28 mouse cellular contexts compared by ENCODE assay signal in the genomic region with DNA sequence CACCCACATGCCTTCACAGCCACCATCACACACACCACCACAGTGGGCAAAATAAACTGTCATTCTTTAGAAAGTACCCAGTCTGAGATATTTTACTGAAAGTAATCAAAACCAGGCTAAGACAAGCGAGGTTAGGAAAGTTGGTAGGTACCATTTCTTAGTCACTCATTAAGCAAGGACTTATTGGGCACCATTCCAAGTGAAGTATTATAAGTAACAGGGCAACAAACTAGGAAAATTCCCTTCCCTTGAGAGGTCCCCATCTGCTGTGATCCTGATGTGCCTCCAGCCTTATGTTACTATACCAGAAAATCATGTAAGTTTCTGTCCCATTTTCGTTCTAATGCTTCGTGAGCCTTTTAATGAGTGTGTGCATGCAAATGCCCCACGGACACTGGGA.
DNase-seq lines count a peak whose midpoint lies in the region; ATAC-seq and TF ChIP-seq lines count a peak whose summit lies in the region.
"Had no signal": no experiment of that assay in that cellular context is flagged by ENCODE, and none has a peak within 500 bp of the region (broad histone marks: within the 10 kb centered on the region; RNA-seq: fewer than 3 reads in every experiment).

No protein-coding gene starts in this region.

- H3K9me3 ChIP-seq in kidney, postnatal 0 days (replicated peaks; ENCODE audit: low read length) = no peaks in the 10 kb centered on the region
- H3K9me3 ChIP-seq in intestine, postnatal 0 days (ENCODE audit: control insufficient read depth) = no peaks in the 10 kb centered on the region
- H3K9me3 ChIP-seq: embryonic facial prominence, embryonic 10.5 days; embryonic facial prominence, embryonic 13.5 days; forebrain, embryonic 12.5 days; forebrain, embryonic 15.5 days; heart, embryonic 12.5 days; heart, embryonic 15.5 days; hindbrain, embryonic 10.5 days; hindbrain, embryonic 13.5 days had no signal

- no peaks in the 10 kb centered on the region for H3K36me3 ChIP-seq in kidney, postnatal 0 days (ENCODE audit: insufficient read depth, low read length)
- no peaks in the 10 kb centered on the region for H3K36me3 ChIP-seq in intestine, postnatal 0 days (ENCODE audit: control insufficient read depth, insufficient read depth)
- H3K36me3 ChIP-seq: embryonic facial prominence, embryonic 10.5 days; embryonic facial prominence, embryonic 13.5 days; forebrain, embryonic 12.5 days; forebrain, embryonic 15.5 days; heart, embryonic 12.5 days; heart, embryonic 15.5 days; hindbrain, embryonic 10.5 days; hindbrain, embryonic 13.5 days had no signal

- H3K9ac ChIP-seq in kidney, postnatal 0 days (ENCODE audit: low read depth, low read length) = no peak overlapping the region
- no peak overlapping the region for H3K9ac ChIP-seq in intestine, postnatal 0 days (ENCODE audit: low read depth, low read length)
- H3K9ac ChIP-seq: embryonic facial prominence, embryonic 13.5 days; forebrain, embryonic 12.5 days; forebrain, embryonic 15.5 days; heart, embryonic 12.5 days; heart, embryonic 15.5 days; hindbrain, embryonic 13.5 days had no signal

- no peak for ATAC-seq in kidney, postnatal 0 days (replicated peaks; ENCODE audit: low FRiP score, low read depth)
- ATAC-seq in intestine, postnatal 0 days = no peak
- ATAC-seq: activated CD4-positive, CD25-positive, alpha-beta regulatory T cell, adult 4 months; CD4-positive, CD25-positive, alpha-beta regulatory T cell, adult 4 months; forebrain, embryonic 15.5 days had no signal

- no peak overlapping the region for H3K4me3 ChIP-seq in kidney, postnatal 0 days (replicated peaks; ENCODE audit: low read depth, low read length)
- H3K4me3 ChIP-seq in intestine, postnatal 0 days (ENCODE audit: low read depth, low read length) = no peak overlapping the region
- H3K4me3 ChIP-seq: embryonic facial prominence, embryonic 10.5 days; embryonic facial prominence, embryonic 13.5 days; erythroblast, embryonic 14.5 days; forebrain, embryonic 12.5 days; forebrain, embryonic 15.5 days; heart, embryonic 12.5 days; heart, embryonic 15.5 days; hindbrain, embryonic 10.5 days; hindbrain, embryonic 13.5 days had no signal

- 0 out of 2 replicates have a peak overlapping the region, but pooled peaks have one; percentile 15 for H3K27ac ChIP-seq in kidney, postnatal 0 days
- no peak overlapping the region for H3K27ac ChIP-seq in intestine, postnatal 0 days (ENCODE audit: low read depth, low read length)
- H3K27ac ChIP-seq: embryonic facial prominence, embryonic 10.5 days; embryonic facial prominence, embryonic 13.5 days; forebrain, embryonic 12.5 days; forebrain, embryonic 15.5 days; heart, embryonic 15.5 days; hindbrain, embryonic 10.5 days; hindbrain, embryonic 13.5 days had no signal

- WGBS in kidney, postnatal 0 days = 74% methylated on average over 4 of the region's 4 CpGs
- 84% methylated on average over 4 of the region's 4 CpGs for WGBS in intestine, postnatal 0 days

- no peak overlapping the region for H3K4me2 ChIP-seq in kidney, postnatal 0 days (ENCODE audit: low read length)
- H3K4me2 ChIP-seq in intestine, postnatal 0 days (replicated peaks; ENCODE audit: low read depth) = no peak overlapping the region
- H3K4me2 ChIP-seq: embryonic facial prominence, embryonic 13.5 days; forebrain, embryonic 12.5 days; forebrain, embryonic 15.5 days; heart, embryonic 12.5 days; heart, embryonic 15.5 days; hindbrain, embryonic 13.5 days had no signal

- no peaks in the 10 kb centered on the region for H3K27me3 ChIP-seq in kidney, postnatal 0 days (ENCODE audit: insufficient read depth, low read length)
- H3K27me3 ChIP-seq in intestine, postnatal 0 days (replicated peaks; ENCODE audit: control insufficient read depth, insufficient read depth, low read length) = no peaks in the 10 kb centered on the region
- H3K27me3 ChIP-seq: embryonic facial prominence, embryonic 13.5 days; forebrain, embryonic 12.5 days; forebrain, embryonic 15.5 days; heart, embryonic 15.5 days; hindbrain, embryonic 13.5 days had no signal

- TF ChIP-seq CTCF in kidney, postnatal 0 days (IDR thresholded peaks at IDR 0.05; ENCODE audit: low read depth) = no peak
- no peak for TF ChIP-seq CTCF in intestine, postnatal 0 days (IDR thresholded peaks at IDR 0.05; ENCODE audit: low read depth)

- DNase-seq in kidney, adult 9 months = peak; percentile 72
- no peak for DNase-seq in kidney, adult 11 months
- peak; percentile 27 for DNase-seq in kidney, postnatal 0 days (ENCODE audit: low spot score)
- no peak for DNase-seq in kidney, postnatal 4 days
- peak; percentile 33 for DNase-seq in kidney, postnatal 14 days
- DNase-seq: adrenal gland, adult 8-10 months; adrenal gland, postnatal 25 days; cerebellum, adult 11-12 months; cerebellum, adult 8-10 months; cerebellum, postnatal 10 days; cerebellum, postnatal 36 days; embryo, embryonic 11 days; gastrocnemius, postnatal 25 days; heart, adult 18-20 months; heart, postnatal 10 days; heart, postnatal 36 days had no signal

- H3K4me1 ChIP-seq in kidney, postnatal 0 days (replicated peaks; ENCODE audit: insufficient read depth, low read length) = peaks cover 19% of the 10 kb centered on the region
- H3K4me1 ChIP-seq in intestine, postnatal 0 days (replicated peaks; ENCODE audit: control insufficient read depth, insufficient read depth, low read length) = peaks cover 10% of the 10 kb centered on the region

Comparison
In these comparisons a context has a peak if more than half of its experiments do, and no peak if none do; other contexts are left out.
1. DNase-seq: peak in kidney, adult 9 months (single experiment), kidney, postnatal 0 days (single experiment) and kidney, postnatal 14 days (single experiment); none in kidney, adult 11 months (single experiment) and kidney, postnatal 4 days (0 of 2).